Mouse (Mus musculus): Measurements from ENCODE around the gene Gm20479.

Gm20479 gene

DNA sequence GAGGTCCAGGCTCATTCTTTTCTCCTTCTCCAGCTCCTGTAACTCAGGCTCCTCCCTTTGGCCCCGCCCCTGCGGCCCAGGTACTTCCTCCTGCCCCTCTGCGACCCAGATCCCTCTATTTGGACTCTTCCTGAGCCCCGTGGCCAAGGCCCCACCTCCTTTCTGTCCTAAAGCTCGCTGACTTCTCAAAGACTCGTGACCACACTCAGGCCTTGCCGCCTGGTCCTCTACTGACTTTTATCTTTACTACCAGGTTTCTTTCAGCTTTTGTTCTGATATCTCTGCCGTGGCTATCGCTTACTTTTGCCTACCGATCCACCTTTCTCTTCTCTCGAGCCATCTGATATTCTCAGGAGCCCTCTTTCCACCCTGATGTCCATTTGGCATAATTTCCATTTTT lies 10.8 kb upstream of the Gm20479 start:
- no peak for DNase-seq (ENCODE audit: low spot score)

DNA sequence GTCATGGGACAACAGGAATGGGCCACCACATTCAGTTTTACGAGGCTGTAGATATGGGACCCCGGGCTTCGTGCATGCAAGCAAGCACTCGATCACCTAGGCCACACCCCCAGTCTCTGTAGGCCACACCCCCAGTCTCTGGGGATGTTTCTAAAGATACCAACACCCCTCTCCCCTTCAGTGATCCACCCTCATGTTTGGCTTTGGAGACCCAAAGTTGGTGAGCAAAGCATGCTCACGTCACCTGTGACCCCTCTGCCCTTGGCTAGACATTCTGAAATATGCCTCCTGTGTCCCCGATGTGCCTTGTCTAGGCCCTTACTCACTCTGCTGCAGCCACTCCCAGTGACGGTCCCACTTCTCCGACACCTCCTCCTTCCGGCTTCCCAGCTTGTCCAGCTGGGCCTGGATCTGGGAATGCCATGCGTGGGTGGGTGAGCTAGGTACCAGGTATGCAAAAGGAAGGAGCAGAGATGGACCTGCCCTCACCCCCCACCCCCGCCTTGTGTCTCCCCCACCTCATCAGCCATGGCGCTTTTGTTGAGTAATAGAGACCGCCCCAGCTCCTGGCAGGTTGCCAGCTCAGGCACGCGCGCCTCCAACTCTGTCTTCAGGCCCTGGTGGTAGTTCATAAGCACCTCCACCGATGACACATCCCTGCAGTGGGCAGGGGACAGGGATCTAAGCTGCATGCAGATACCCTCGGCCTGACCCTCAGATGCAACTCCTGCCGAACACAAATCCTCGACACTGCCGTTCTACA lies 9.0 kb upstream of the Gm20479 start:
- no peak for DNase-seq (ENCODE audit: low spot score)

DNA sequence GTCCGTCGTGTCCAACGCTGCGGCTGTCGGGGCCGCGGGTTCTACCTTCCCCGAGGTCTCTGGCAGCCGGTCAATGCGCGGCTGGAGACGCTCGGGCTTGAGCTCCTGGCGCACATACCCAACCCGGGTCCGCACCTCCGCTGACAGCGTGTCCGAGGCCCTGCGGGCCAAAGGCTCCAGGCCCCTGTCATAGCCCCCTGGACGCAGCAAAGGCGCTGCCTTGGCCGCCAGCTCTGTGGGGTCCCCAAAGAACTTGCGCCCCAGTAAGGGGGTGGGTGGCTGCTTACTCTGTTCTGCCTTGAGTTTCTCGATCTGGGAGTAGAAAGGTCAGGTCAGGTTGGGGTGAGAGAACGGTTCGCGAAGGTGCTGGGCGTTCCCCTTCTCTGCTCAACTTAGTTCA lies 7.2 kb upstream of the Gm20479 start:
- DNase-seq (ENCODE audit: low spot score): no peak

DNA sequence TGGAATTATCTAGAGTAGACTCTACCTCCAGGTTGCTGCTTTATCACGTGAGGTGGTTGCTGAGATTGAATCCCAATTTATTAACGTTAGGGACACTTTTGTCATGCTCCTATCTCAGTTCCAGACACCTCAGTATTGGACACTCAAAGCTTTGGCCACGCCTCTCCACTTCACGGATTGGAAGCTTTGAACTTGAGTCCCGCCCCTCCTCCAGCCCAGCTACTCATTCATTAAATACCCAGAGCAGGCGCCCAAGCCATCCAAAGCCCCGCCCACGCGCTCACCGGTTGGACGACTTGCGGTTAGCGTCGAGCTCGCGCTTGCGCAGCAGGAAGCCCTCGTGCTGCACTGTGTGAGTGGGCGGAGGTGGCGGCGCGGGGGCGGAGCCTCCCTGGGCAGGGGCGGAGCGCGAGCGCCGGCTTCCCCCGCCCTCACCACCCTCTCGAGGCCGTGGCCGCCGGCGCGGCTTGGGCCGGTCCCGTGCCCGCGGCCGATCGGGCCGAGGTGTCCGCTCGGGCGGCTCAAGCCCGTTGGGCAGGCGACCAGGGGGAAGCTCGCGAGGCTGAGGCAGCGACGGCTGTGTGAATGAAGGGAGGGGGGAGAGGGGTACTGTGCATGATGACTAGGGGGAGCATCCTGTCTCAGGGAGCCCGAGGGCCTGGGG lies 4.2 kb upstream of the Gm20479 start:
- peak; percentile 98 for DNase-seq (ENCODE audit: low spot score)

DNA sequence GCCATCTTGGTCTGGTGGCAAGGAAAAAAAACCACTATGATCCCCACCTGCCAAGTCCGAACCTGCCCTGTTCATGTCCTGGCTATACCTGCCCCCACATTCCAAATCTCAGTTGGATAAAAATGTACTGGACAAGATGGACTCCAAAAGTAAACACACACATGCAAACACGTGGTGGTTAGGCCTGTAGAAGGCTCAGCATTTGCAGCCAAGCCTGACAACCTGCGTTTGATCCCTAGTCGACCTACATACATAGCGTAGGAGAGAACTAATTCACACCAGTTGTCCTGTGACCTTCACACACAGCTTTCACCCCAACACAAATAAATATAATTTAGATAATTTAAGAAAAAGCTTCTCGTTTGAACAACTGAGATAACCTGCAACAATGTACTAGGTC lies 3.5 kb upstream of the Gm20479 start:
- no peak for DNase-seq (ENCODE audit: low spot score)

DNA sequence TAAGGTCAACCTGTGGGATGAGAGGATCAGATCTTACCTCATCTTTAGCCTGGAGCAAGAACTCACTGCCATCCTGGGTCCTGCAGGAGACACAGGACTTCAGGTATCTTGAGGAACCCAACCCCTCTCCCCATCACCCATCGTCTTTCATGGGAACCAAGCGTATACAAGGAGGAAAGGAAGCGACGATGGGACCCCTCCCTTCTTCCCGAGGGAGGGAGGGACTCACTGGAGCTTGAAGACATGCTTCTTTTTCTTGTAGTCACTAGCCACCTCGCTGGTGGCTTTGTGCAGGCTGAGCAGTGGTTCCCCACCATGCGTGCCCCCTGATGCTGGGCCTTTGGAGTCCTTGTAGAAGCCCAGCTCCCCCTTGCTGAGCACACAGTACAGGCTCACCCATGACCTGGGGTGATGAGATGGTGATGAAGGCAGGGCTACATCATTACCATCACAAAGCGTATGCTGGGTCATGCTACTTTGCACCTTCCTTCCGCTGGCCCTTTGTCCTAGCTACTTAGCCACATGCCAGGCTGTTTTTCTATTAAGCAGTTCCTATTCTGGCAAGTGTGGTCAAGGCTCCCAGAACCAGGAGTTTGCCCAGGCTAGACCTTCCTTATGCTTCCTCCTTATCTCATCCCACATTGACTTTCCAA lies 2.6 kb upstream of the Gm20479 start:
- no peak for DNase-seq (ENCODE audit: low spot score)

DNA sequence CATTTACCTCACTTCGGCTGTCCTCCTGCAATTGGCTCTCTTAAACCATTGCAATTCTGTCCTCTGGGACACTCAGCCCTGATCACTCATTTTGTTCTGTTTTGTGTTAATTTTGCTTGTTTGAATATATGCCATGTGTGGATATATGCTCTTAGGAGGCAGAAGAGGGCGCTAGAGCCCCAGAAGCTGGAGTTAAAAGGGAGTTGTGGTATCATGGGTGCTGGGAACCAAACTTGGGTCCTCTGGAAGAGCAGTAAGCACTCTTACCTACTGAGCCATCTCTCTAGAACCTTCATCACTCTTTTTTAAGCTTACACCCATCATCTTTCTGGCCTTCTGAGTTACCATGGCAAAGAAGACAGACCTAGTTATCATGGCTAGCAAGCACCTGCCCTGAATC lies 1.9 kb upstream of the Gm20479 start:
- no peak for DNase-seq (ENCODE audit: low spot score)

DNA sequence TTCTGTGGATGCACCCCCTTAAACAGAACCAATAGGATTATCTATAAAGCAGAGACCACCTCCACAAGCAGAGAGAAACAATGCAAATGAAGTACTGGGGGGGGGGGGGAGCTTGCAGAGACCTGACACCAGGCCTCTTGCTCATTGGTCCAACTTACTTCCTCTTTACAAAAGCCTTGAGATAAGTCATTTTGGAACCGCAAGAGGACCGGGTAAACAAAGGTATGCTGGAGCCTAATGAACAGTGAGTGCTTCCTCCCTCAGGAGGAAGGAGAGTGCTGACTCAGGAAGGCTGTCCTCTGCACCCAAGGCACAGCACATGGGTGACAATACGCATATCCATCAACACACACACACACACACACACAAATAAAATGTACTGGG lies 368 bp upstream of the Gm20479 start:
- no peak for DNase-seq (ENCODE audit: low spot score)

DNA sequence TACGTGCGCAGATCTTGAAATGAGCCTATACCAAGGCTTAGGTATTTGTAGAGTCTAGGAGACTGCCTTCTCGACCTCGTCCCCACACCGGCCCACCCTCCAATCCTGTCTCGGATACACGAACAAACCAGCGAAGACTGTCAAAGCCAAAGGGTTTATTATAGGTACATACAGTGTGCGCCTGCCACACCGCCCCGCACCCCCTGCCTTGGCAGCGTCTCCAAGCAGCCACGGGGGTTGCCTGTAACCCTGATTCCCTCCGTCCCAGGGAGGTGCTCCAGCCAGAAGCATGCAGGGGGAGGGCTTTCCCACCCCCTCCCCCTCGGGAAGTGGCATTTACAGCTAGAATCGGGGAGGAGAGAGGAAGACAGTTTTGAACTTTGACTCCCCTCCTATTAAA lies 971 bp downstream of the Gm20479 start:
- DNase-seq (ENCODE audit: low spot score): no peak

DNA sequence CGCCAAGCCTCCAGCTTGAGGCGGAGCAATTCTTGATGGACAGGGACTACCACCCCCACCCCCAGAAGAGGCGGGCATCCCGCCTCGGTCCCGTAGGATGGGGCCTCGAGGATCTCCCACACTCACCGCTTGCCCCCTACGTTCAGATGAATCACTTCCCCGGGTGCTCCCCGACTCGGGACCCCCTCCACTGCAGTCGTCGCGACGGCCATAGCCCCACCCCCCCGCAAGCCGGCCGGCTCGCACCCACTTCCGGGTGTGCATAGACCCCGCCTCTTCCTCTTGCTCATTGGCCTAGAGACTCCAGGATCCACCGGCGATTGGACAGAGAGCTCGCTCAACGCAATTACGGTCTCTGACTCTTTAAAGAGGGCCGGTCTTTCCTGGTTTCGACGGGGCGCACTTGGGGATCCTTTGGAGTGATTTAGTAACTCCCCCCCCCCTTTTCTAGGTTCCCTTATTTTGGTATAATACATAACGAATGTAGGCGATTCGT lies 1.4 kb downstream of the Gm20479 start, which contains the start of gene Shkbp1:
Shkbp1 (minus strand) TSS at position 275 of the 496 bp plus-strand sequence.
- DNase-seq (ENCODE audit: low spot score): peak; percentile 78

DNA sequence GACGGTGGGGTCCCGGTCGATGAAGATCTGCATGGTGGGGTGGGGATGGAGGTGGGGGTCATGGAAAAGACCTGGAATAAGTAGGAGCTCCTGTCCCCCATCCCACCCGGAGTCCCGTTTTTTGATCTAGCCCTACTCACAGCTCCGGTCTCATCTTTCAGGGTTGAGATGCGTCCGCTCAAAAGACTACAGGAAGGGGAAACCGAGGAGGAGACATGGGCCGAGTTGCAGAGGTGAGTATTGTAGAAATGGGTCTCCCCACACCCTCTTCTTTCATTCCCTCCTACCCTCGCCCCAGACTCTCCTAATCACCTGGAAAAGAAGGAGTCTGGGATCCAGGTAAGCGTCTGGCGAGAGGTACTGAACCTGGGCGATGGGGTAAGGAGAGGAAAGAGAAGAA lies 2.0 kb downstream of the Gm20479 start:
- no peak for DNase-seq (ENCODE audit: low spot score)

DNA sequence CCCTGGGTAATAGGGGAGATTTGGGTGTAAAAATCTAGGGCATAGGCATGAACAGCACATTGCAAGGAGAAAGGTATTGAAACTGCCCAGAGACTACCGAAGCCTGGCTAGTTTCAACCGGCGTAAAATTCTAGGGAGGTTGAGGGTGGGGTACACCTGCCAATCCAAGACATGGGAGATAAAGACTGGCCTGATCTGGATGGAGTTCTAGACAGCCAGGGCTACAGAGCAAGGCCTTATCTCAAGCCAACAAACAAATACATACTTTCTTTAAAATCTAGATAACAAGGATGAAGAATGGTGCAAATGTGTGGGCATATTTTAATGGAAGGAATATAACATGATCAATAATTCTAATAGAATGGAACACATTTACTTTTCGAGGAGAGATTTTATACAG lies 2.4 kb downstream of the Gm20479 start:
- DNase-seq (ENCODE audit: low spot score): no peak

DNA sequence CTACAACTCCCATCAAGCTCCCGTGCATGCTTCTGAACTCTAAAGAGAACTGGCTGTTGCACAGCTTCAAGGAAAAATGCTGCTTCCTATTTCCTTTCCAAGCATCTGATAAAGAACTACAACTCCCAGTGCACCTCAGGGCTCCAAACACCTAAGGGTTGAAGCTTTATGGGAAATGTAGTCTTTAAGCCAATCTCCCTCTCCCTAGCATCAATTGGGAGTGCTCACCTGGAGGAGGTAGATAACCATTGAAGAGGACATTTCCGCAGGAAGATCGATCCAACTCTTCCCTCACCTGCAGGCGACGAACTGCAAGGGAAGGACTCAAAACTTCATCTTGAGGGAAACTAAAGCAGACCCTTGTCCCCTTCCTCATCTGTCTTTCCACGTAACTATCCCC lies 3.1 kb downstream of the Gm20479 start:
- no peak for DNase-seq (ENCODE audit: low spot score)

DNA sequence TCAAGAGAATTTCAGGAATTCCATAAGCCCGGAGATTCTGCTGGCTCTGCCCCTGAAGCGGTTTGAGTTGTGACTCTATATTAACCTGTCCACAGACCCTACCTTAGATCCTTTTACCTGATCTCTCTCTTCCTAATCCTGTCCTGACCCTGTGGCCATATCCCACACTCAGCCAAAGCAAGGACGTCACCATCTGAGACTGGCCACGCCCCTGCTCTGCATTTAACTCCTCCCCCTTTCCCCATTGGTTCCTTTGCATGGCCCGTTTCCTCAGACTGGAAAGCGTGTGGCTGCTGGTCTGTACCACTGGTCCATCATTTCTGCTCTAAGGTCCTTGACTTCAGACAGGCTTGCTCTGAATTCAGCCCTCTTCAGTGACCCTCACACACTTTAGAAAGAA lies 11.8 kb downstream of the Gm20479 start:
- no peak for DNase-seq (ENCODE audit: low spot score)

DNA sequence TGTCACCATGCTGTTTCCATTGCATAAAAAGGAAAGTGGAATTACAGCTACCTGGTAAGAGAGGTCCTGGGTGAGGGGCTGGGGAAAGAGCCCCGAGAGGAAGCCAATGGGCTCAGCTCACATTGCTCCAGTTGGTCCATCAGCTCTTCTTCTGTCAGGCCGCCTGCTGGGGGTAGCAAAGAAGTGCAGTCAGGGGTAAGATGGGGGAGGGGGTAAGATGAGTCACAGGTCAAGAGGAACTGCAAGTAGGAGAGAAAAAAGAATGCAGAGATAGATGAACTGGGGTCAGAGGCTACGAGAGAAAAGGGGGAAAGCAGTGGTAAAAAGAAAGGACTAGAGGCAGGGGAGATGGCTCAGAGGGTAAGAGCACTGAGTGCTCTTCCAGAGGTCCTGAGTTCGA lies 14.6 kb downstream of the Gm20479 start:
- no peak for DNase-seq (ENCODE audit: low spot score)

DNA sequence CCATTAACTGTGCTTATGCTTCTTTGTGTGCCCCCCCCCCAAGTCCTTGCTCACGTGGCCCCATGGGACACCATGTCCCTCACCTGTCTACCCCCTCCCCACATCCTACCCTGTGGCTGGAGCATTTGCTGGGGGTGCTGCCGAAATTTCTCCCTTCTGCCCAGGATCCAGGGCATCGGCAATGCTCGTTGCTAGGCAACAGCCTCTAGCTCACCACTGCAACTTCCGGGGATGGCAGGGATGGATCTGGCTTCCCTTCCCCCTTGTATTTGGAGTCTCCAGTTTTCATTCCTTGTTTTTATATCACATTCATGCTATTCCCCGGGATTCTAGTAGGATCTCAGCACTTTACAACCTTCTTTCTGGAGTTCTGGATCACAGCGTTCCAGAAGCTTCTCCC lies 17.7 kb downstream of the Gm20479 start:
- no peak for DNase-seq (ENCODE audit: low spot score)

DNA sequence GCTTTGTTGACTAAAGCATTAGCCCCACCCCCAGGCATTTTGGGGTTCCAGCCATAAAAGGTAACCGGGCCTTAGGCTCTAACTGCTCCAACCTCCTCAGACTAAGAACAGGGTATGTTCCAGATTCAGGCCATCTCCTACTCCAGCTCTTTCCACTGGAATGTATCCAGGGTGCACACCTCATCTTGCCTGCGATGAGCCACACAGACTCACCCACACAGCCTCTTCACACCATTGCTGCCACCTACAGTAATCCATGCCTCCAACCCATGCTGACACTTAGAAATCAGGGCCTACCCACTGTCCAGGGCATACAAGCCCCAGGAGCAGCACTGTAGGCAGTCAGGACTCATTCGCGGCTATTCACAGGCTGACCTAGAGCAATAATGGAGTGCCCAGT lies 18.1 kb downstream of the Gm20479 start:
- DNase-seq (ENCODE audit: low spot score): no peak

DNA sequence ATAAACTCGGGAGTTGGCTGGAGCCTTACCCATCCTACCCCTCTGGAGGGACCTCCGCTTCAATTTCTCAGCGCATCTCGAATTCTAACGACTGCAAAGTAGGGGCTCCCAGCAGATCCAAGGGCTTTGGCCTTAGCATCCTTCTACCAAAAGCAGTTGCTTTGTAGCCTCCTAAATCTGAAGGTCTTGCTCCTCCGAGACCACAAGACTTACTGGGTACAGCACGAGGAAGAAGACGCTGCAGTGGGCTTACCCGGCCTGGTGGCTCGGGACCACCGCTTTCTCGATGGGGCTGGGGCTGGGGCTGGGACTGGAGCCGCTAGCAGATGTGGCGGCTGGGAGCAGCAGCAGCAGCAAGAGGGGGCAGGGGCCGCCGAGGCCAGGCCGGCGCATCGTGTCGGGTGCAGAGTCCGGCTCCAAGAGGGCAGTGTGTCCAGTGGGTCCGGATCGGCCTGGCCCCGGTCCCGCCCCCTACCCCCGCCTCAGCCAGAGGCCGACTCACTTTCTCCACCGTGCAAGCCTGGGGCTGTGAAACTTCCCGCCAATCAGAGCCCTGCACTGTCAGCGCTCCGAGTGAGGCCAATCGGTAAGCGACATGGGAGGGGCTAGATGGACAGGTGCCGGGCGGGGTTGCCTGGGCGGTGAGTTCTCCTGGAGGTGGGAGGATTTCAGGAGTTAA lies 19.9 kb downstream of the Gm20479 start, which contains the start of gene Ltbp4:
Ltbp4 (minus strand) TSS at position 518 of the 679 bp plus-strand sequence.
- DNase-seq (ENCODE audit: low spot score): no peak

DNA sequence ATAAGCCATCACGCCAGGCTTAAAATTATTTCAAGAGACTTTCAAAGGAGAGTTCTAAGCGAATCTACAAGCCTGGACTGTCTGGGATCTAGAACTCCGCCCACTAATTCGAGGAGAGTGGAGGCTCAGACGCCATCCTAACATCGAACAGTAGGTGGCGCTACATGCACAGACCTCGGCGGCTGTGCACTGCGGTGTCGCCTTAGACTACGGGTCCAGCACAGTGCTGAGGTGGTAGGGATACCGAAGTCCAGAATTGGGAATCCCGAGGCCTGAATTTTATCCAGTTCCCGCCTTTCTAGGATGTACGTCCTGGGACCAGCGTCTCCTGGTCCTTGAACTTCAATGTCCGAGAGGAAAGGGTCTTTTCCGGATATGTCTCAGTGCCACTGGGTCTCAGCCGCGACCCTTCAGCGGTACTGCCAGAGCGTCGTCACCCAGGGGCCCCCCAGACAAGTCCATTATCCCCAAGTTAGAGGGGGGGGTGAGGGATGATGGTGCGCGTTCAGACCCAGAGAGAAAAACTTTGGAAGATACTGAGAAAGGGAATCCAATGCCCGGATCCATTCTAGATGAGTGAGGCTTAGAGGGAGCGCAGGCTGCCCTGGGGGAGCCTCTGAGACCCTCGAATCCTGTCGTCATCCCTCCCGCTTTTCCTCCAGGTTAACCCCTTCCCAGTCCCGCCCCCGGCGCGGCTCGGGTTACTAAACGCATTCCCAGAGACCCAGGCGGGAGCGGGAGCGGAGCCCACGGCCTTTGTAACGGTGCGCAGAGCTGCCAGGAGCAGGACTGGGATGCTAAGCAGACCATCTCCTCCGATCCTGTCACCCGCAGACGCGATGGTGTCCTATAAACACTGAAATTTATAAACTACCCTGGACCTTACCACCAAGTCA lies 21.0 kb downstream of the Gm20479 start:
- DNase-seq (ENCODE audit: low spot score): peak; percentile 87

DNA sequence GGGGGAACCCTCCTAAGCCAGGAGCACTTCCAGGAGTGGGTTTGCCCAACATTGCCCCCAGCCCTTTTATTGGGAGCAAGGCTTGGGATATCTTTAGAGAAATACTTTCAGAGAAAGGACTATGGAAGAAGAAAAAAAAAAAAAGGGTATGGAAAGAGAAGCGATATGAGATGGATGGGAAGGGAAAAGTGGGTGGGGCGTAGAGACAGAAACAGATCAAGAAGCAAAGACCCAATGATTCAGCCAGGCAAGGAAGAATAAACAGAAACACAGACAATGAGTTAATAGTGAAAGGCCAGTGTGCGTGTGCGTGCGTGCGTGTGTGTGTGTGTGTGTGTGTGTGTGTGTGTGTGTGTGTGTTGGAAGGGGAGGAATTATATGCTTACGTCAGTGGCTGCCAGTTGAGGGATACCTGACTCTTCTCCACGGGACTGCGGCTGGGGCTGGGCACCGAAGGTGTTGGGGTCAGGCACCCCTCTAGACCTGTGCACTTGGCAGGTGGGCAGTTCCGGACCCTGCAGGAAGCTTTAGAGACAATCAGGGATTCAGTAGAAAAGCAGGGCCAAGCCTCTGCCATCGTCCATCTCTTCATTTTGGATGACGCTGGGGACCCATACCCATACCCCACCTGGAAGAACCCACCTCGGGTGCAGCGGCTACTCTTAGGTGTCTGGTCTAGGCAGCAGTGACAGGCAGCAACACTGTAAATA lies 22.1 kb downstream of the Gm20479 start:
- no peak for DNase-seq (ENCODE audit: low spot score)

DNA sequence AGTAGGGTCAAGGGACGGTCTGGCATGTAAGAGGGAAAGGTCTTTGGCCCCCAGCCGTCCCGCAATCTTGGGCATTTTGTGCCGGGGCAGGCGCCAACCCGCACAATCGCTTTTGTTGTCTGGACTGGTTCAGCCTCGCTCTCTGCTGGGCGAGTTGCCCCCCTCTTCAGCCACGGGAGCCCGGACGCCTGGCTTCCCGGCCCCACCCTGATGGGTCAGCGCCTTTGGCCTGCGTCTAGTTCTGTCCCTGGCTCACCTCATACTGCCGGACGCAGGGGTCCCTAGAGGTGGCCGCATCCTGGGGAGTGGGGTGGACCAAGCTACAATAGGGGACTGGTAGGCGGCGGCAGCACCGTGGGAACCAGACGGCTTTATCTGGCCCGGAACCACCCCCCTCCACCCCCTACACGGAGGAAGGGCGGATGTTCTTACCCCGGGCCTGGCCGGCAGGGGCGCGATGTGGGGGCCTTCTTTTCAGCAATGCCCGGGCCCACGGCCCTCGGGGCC lies 22.8 kb downstream of the Gm20479 start:
- peak; percentile 43 for DNase-seq (ENCODE audit: low spot score)
